Mouse (Mus musculus): ENCODE measurements around the gene Lrrc59.
"Not testable (repeated sequence)": the region's sequence is repeated elsewhere in the genome, so short reads cannot be mapped to it uniquely, and the experiment has no call there.

Lrrc59 gene

GRCm38 (mm10) chr11:94631969-94632368 lies 2.4 kb downstream of the Lrrc59 start:
- DNase-seq (ENCODE audit: low spot score) = no peak

GRCm38 (mm10) chr11:94632988-94633387 lies 3.4 kb downstream of the Lrrc59 start:
- no peak for DNase-seq (ENCODE audit: low spot score)

GRCm38 (mm10) chr11:94634431-94634830 lies 4.9 kb downstream of the Lrrc59 start:
- DNase-seq (ENCODE audit: low spot score) = no peak

GRCm38 (mm10) chr11:94644461-94645219 lies 15.1 kb downstream of the Lrrc59 start:
- no peak for DNase-seq (ENCODE audit: low spot score)

GRCm38 (mm10) chr11:94646457-94646856 lies 16.9 kb downstream of the Lrrc59 start:
- DNase-seq (ENCODE audit: low spot score) = no peak

- not testable (repeated sequence) for DNase-seq (ENCODE audit: low spot score)
Measured at GRCm38 (mm10) chr11:94651241-94651640, 21.7 kb downstream of the Lrrc59 start.

- no peak for DNase-seq (ENCODE audit: low spot score)
Measured at GRCm38 (mm10) chr11:94652973-94653372, 23.4 kb downstream of the Lrrc59 start.

- peak; percentile 82 for DNase-seq (ENCODE audit: low spot score)
Measured at GRCm38 (mm10) chr11:94653663-94654436, 24.3 kb downstream of the Lrrc59 start, which contains the start of the genes Mrpl27 and Eme1. Gene Mrpl27 (plus strand): TSS chr11:94653767. Gene Eme1 (minus strand): TSS chr11:94653964.

- DNase-seq (ENCODE audit: low spot score) = no peak
Measured at GRCm38 (mm10) chr11:94661344-94661743, 31.8 kb downstream of the Lrrc59 start.

- no peak for DNase-seq (ENCODE audit: low spot score)
Measured at GRCm38 (mm10) chr11:94665281-94665680, 35.7 kb downstream of the Lrrc59 start.

GRCm38 (mm10) chr11:94674984-94675383 lies 45.4 kb downstream of the Lrrc59 start:
- no peak for DNase-seq (ENCODE audit: low spot score)

- no peak for DNase-seq (ENCODE audit: low spot score)
Measured at GRCm38 (mm10) chr11:94675446-94675845, 45.9 kb downstream of the Lrrc59 start.

- no peak for DNase-seq (ENCODE audit: low spot score)
Measured at GRCm38 (mm10) chr11:94676308-94676707, 46.7 kb downstream of the Lrrc59 start.

- peak; percentile 92 for DNase-seq (ENCODE audit: low spot score)
Measured at GRCm38 (mm10) chr11:94676754-94677606, 47.4 kb downstream of the Lrrc59 start, which contains the start of gene Xylt2. Gene Xylt2 (minus strand): TSS chr11:94677515.

GRCm38 (mm10) chr11:94677607-94678145 lies 48.1 kb downstream of the Lrrc59 start:
- DNase-seq (ENCODE audit: low spot score) = no peak

- DNase-seq (ENCODE audit: low spot score) = no peak
Measured at GRCm38 (mm10) chr11:94680639-94681038, 51.1 kb downstream of the Lrrc59 start.

- DNase-seq (ENCODE audit: low spot score) = no peak
Measured at GRCm38 (mm10) chr11:94681640-94682039, 52.1 kb downstream of the Lrrc59 start.

- DNase-seq (ENCODE audit: low spot score) = no peak
Measured at GRCm38 (mm10) chr11:94682427-94682826, 52.9 kb downstream of the Lrrc59 start.

- no peak for DNase-seq (ENCODE audit: low spot score)
Measured at GRCm38 (mm10) chr11:94687178-94687577, 57.6 kb downstream of the Lrrc59 start.

GRCm38 (mm10) chr11:94692502-94692901 lies 62.9 kb downstream of the Lrrc59 start:
- not testable (repeated sequence) for DNase-seq (ENCODE audit: low spot score)

Measured in T-cell, adult 2 months (primary cell).